Mouse (Mus musculus): ENCODE measurements around the gene Hes2. TPM values are rescaled to one million over a fixed set of nuclear protein-coding genes. Genes with fewer than 3 reads are reported as not detected.
A peak's percentile ranks its signal among the peaks of the same experiment; 100 is the strongest.

Hes2 gene
- total RNA-seq, 1 experiment, result 0.58 TPM

DNA sequence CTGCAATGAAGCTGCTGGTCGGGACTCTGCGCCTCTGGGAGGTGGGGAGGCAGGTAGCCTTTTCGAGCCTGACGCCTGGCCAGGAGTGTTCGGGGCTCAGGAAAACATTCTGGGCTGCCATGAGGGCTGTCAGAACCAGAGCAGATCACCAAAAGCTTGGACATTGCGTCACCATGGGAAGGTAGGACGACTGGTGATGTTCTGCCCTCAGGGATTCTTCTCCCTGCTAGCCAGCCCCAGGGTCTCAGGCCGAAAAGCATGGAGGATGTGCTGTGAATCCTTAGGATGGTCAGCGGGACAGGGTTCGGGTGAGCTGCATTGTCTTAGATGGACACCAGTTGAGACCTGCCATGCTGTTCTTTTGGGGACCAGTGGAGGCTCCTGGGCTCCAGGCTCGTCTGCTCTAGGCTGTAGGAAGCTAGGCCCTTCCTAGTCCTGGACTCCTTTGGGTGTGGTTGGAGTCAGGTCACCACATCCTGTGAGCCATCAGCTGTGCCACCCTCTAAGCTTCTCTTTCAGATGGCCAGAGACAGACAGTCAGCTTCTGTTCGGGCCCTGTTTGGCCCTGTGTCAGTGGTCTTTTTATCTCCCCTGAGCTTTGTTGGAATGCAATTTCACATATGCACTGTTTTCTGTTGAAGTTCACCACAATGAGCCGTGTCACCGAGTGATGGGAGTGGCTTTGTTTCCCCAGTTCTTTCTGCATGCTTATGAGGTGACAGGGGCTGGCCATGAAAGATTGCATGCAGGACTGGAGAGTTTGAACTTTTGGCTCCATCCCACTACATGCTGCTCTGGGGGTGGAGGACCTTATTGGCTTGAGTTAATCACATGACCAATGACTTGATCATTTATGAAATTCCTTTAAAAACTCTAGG, 27.8 kb downstream of the Hes2 start:
- Histone ChIP-seq H3K4me1 (ENCODE audit: control insufficient read depth in 2 of 2, insufficient read depth in 2 of 2, low read length in 2 of 2, poor library complexity in 1 of 2) (peaks cover 0 to 16% of the 10 kb centered on the region in 2 experiments; a peak in 3 of 4 replicates), H3K9me3 (ENCODE audit: control insufficient read depth, insufficient read depth, low read depth, low read length) (no peaks in the 10 kb centered on the region), H3K36me3 (ENCODE audit: control insufficient read depth, insufficient read depth, low read length, poor library complexity, severe bottlenecking) (no peaks in the 10 kb centered on the region; the same call in 1 of the 2 replicates), H3K9ac (ENCODE audit: insufficient read depth, low read depth, low read length, poor library complexity, severe bottlenecking) (peak overlapping the region; percentile 36; the same call in 1 of the 2 replicates), H3K27ac (ENCODE audit: insufficient read depth, low read depth, low read length, poor library complexity, severe bottlenecking) (peak overlapping the region; percentile 46), H3K4me3 (ENCODE audit: insufficient read depth in 1 of 2, low read depth in 1 of 2, low read length in 2 of 2, poor library complexity in 1 of 2, severe bottlenecking in 1 of 2) (peak overlapping the region; percentile 39 to 55)
- no peak for DNase-seq (ENCODE audit: low read depth, low spot score)
- TF ChIP-seq HCFC1 (IDR thresholded peaks at IDR 0.05; ENCODE audit: borderline replicate concordance, insufficient read depth, low read length), result no peak
- no peak for TF ChIP-seq ZC3H11A (IDR thresholded peaks at IDR 0.05; ENCODE audit: borderline replicate concordance, low read depth, low read length)
- no peak for TF ChIP-seq ZNF384 (IDR thresholded peaks at IDR 0.05; ENCODE audit: low read depth, low read length)
- no peak for TF ChIP-seq CHD2 (IDR thresholded peaks at IDR 0.05; ENCODE audit: low read depth, low read length)
- no peak for TF ChIP-seq MAFK (IDR thresholded peaks at IDR 0.05; ENCODE audit: insufficient read depth, low read depth, low read length)
- in situ Hi-C loops (cut with MboI; ENCODE audit: low sequenced_read_pairs in 2 of 2, unreplicated experiment in 2 of 2), result no loop called here

DNA sequence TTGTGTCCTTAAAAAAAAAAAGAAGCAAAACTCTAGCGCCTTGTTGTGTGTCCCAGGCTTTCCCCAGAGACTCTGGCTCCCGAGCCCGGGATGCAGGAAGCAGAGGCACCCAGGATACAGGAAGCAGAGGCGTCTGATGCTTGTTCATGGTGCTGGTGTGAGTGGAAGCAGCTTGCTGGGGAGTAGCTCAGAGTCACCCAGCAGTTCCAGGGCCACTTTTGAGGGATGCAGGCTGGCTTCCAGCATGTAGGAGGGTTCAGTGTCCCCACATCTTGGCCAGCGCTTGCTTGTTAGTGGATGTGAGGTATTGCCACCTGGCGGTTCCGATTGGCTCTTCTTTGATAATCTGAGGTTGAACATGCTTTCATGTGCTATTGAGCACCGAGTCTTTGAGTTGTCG, 28.5 kb downstream of the Hes2 start:
- no peaks in the 10 kb centered on the region; the same call in 1 of the 2 replicates for H3K36me3 ChIP-seq (ENCODE audit: control insufficient read depth, insufficient read depth, low read length, poor library complexity, severe bottlenecking)
- in situ Hi-C loops (cut with MboI; ENCODE audit: low sequenced_read_pairs in 2 of 2, unreplicated experiment in 2 of 2), result no loop called here
- peak overlapping the region; percentile 28; the same call in 1 of the 2 replicates for H3K9ac ChIP-seq (ENCODE audit: insufficient read depth, low read depth, low read length, poor library complexity, severe bottlenecking)
- no peak overlapping the region for H3K4me3 ChIP-seq (ENCODE audit: insufficient read depth in 1 of 2, low read depth in 1 of 2, low read length in 2 of 2, poor library complexity in 1 of 2, severe bottlenecking in 1 of 2)
- no peak for DNase-seq (ENCODE audit: low read depth, low spot score)
- H3K4me1 ChIP-seq (ENCODE audit: control insufficient read depth in 2 of 2, insufficient read depth in 2 of 2, low read length in 2 of 2, poor library complexity in 1 of 2), result peaks cover 1 to 16% of the 10 kb centered on the region in 2 experiments
- H3K27ac ChIP-seq (ENCODE audit: insufficient read depth, low read depth, low read length, poor library complexity, severe bottlenecking), result no peak overlapping the region
- TF ChIP-seq CHD2 (IDR thresholded peaks at IDR 0.05; ENCODE audit: low read depth, low read length) (no peak), ZC3H11A (IDR thresholded peaks at IDR 0.05; ENCODE audit: borderline replicate concordance, low read depth, low read length) (no peak), HCFC1 (IDR thresholded peaks at IDR 0.05; ENCODE audit: borderline replicate concordance, insufficient read depth, low read length) (no peak), ZNF384 (IDR thresholded peaks at IDR 0.05; ENCODE audit: low read depth, low read length) (no peak), MAFK (IDR thresholded peaks at IDR 0.05; ENCODE audit: insufficient read depth, low read depth, low read length) (no peak)
- H3K9me3 ChIP-seq (ENCODE audit: control insufficient read depth, insufficient read depth, low read depth, low read length), result no peaks in the 10 kb centered on the region

DNA sequence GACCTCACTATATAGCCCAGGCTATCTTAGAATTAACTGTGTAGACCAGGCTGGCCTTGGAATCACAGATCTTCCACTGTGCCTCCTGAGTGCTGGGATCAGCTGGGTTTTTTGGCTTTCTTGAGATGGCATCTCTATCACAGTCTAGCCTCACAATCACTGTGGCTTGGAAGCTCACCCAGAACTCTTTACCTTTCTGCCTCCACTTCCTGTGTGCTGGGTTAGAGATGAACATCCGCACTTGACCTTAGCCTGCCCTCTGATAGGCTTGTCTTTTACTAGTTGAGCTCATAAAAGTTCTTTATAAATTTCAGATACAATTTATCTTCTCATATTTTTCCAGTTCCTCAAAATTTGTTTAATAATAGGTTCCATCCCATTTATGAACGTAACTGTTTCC, 30.0 kb downstream of the Hes2 start:
- Histone ChIP-seq H3K4me1 (ENCODE audit: control insufficient read depth in 2 of 2, insufficient read depth in 2 of 2, low read length in 2 of 2, poor library complexity in 1 of 2) (peaks cover 2 to 19% of the 10 kb centered on the region in 2 experiments), H3K9me3 (ENCODE audit: control insufficient read depth, insufficient read depth, low read depth, low read length) (no peaks in the 10 kb centered on the region), H3K4me3 (ENCODE audit: insufficient read depth in 1 of 2, low read depth in 1 of 2, low read length in 2 of 2, poor library complexity in 1 of 2, severe bottlenecking in 1 of 2) (no peak overlapping the region), H3K27ac (ENCODE audit: insufficient read depth, low read depth, low read length, poor library complexity, severe bottlenecking) (no peak overlapping the region), H3K36me3 (ENCODE audit: control insufficient read depth, insufficient read depth, low read length, poor library complexity, severe bottlenecking) (no peaks in the 10 kb centered on the region), H3K9ac (ENCODE audit: insufficient read depth, low read depth, low read length, poor library complexity, severe bottlenecking) (no peak overlapping the region)
- DNase-seq (ENCODE audit: low read depth, low spot score), result no peak
- TF ChIP-seq HCFC1 (IDR thresholded peaks at IDR 0.05; ENCODE audit: borderline replicate concordance, insufficient read depth, low read length) (no peak), MAFK (IDR thresholded peaks at IDR 0.05; ENCODE audit: insufficient read depth, low read depth, low read length) (no peak)
- in situ Hi-C loops (cut with MboI; ENCODE audit: low sequenced_read_pairs in 2 of 2, unreplicated experiment in 2 of 2), result no loop called here

DNA sequence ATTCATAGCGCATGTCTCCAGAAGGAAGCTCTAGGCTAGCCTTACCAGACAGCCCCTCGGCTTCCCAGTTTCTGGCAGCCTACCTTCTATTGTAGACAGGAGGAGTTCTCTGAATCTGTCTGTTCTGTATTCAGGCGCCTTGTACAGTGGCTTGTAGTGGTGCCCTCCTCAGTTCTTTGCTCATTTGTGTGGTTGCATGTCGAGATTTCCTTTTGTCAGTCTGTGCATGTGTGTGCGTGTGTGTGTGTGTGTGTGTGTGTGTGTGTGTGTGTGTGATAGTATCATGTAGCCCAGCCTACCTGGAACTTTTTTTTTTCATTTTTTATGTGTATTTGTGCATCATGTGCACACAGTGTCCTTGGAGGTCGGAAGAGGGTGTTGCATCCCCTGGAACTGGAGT, 30.4 kb downstream of the Hes2 start:
- in situ Hi-C loops (cut with MboI; ENCODE audit: low sequenced_read_pairs in 2 of 2, unreplicated experiment in 2 of 2), result no loop called here
- no peak for TF ChIP-seq CHD2 (IDR thresholded peaks at IDR 0.05; ENCODE audit: low read depth, low read length)
- TF ChIP-seq ZNF384 (IDR thresholded peaks at IDR 0.05; ENCODE audit: low read depth, low read length), result no peak
- no peak for TF ChIP-seq ZC3H11A (IDR thresholded peaks at IDR 0.05; ENCODE audit: borderline replicate concordance, low read depth, low read length)
- no peak for TF ChIP-seq HCFC1 (IDR thresholded peaks at IDR 0.05; ENCODE audit: borderline replicate concordance, insufficient read depth, low read length)
- TF ChIP-seq MAFK (IDR thresholded peaks at IDR 0.05; ENCODE audit: insufficient read depth, low read depth, low read length), result no peak
- H3K4me1 ChIP-seq (ENCODE audit: control insufficient read depth in 2 of 2, insufficient read depth in 2 of 2, low read length in 2 of 2, poor library complexity in 1 of 2), result peaks cover 2 to 19% of the 10 kb centered on the region in 2 experiments
- H3K36me3 ChIP-seq (ENCODE audit: control insufficient read depth, insufficient read depth, low read length, poor library complexity, severe bottlenecking), result no peaks in the 10 kb centered on the region
- H3K27ac ChIP-seq (ENCODE audit: insufficient read depth, low read depth, low read length, poor library complexity, severe bottlenecking), result no peak overlapping the region
- no peak for DNase-seq (ENCODE audit: low read depth, low spot score)
- no peak overlapping the region for H3K9ac ChIP-seq (ENCODE audit: insufficient read depth, low read depth, low read length, poor library complexity, severe bottlenecking)
- H3K4me3 ChIP-seq (ENCODE audit: insufficient read depth in 1 of 2, low read depth in 1 of 2, low read length in 2 of 2, poor library complexity in 1 of 2, severe bottlenecking in 1 of 2), result no peak overlapping the region
- no peaks in the 10 kb centered on the region for H3K9me3 ChIP-seq (ENCODE audit: control insufficient read depth, insufficient read depth, low read depth, low read length)

Data from ES-E14 (cell line).